Mouse (Mus musculus): ENCODE results near the gene Foxp1.

The Foxp1 gene

DNA sequence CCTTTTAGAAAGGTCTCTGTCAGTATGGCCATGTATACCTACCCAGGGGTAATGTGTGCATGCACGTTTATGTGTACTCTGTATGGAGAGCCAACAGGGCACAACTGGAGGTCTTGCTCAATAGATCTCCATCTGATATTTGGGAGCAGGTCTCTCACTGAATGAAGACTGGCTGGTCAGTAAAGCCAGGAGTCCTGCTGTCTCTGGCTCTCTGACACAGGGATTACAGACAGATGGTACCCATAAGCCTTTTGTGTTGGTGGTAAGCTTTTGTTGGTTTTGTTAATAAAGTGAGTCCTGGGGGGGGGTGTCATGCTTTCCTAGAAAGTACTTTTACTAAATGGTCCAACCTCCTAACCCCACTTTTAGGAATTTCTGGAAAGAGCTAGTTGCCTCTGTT, 245.3 kb downstream of the Foxp1 start:
- DNase-seq = no peak

DNA sequence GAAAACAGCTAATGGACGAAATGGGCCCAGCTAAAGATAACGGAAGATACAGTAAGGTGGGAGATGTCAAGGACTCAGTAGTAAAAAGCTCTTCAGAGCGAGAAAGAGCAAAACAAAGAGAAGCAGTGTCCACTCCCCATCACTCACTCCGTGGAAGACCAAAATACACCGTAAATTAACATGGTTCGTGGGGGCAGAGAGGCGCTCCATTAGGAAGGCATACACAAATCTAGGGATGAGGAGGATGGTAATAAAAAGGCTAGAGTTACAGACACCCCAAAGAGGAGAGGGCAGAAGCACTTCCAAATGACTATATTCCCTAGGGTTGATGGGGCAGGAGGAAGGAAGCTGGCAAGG, 246.2 kb downstream of the Foxp1 start:
- DNase-seq = no peak

DNA sequence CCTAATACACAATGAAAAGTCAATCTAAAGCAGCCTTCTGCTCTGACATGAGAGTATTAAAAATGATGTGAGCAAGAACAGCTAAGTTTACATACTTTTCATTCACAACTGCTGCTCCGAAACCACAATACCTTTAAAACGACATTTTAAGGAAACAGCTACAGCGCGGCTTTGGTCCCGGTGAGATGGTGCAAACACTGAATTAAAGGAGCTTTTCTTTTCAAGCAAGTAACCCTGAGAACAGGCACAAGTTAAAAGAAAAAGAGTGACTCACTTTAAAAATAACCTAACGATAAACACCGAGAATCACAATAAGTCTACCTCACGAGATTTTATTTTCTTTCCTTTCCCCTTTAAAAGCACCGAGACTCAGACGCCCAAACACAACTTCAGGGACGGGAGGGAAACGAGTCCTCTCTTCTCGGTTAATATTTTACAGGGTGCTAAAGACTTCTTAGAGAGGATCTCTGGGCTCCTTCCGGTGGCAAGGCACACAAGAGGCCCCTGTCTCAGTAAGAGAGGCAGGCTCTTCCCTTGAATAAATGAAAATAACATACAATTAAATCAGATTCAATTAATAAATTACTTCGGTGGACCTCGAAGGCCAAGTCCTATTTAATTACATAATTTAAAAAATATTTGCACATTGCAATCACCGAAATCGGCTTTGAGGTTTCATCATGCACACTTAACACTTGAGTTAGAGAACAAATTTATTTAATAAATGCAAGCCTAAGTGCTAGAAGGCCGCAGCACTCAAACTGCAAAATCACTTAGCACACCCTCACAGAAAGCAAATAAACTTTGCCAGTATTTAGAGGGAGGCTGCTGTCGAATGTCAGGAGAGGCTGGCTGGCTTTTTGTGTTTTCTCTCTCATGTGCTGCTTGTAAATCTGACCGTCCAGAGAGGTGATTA, 246.9 kb downstream of the Foxp1 start:
- DNase-seq = peak; percentile 44

DNA sequence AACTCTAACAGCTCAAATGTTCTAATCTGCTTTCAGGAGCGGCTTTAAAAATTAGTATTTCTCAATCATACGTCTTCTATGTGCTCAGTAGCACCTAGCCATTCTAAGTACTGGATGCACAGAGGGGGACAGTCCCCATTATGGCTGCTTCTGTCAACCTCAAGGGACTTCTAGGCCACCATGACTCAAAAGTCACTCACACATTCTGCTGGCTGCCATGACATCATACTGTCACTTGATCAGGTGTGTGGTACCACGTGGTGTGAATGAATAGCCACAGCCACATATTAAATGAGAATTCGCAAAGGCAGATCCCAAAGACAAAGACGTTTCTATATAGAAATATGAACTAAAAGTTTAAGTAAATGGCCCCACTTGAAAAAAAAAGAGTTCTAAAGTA, 247.9 kb downstream of the Foxp1 start:
- DNase-seq = no peak

DNA sequence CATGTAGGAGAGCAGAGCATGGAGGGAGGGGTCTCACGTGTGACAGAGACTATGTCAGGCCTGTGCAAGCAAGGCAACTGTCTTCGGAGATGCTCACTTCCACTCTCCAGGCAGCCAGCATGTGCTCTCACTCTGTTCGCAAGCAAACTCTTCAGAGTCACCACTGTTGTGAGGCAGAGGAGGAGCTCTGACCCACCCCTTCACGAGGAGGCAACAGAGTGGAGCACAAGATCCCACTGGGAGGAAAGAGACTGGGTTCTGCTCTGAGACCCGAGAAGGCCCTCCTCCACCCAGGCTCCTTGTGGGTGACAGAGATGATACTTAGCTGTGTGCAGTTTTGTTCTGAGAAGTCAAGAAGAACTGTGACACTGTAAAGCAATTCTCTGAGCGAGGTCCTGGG, 248.3 kb downstream of the Foxp1 start:
- DNase-seq = no peak

DNA sequence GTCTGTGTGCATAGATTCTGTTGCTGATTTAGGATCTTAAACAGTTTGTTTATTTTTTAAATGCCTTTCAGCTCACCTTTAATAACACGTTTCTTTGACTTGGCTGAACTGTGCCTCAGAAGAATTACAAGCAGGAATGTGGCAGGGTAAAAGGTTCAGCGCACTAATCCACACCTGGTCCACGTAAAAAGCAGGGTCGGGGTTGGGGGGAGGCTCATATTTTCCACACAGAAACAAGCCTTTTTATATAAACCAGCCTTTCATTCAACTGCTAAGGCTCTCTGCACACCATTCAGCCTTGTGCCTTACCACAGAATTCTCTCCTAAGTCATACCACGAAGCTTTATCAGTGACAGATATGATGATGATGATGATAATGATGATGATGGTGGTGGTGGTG, 249.3 kb downstream of the Foxp1 start:
- DNase-seq = no peak

DNA sequence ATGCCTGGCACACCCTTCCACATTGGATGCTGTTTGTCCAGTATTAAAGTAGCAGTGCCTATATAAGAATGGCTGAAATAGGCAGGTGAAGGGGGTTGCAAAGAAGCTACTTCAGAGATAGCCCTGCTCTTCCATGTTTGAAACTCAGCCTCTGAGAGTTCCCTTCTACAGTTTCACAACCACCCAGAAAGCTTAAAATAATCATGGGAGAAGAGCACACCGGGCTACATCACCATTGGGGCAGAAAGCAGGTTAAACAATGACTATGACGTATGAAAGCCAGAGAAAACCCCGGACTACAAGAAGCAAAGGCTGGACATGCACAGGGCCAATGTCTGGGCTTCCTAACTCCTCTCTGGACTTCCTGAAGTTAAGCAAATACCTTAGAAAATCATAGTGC, 250.3 kb downstream of the Foxp1 start:
- DNase-seq = no peak

DNA sequence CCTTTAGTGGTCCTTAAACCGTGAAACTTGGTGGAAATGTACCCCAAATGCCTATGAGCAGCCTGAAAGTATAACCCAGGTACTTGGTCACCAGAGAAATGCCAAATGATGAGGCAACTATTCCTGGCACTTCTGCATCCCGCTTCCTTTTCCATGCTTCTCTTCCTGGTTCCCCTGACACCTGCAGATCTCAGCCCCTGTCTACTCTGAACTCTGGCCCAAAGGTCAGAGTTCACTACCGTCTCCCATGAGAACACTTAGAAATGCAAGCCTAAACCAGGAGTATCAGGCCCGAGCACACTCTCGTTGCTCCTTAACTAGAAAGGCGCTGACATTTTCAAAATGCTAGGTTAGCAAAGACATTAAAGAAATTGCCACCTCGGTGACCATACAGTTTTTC, 250.8 kb downstream of the Foxp1 start:
- no peak for DNase-seq

DNA sequence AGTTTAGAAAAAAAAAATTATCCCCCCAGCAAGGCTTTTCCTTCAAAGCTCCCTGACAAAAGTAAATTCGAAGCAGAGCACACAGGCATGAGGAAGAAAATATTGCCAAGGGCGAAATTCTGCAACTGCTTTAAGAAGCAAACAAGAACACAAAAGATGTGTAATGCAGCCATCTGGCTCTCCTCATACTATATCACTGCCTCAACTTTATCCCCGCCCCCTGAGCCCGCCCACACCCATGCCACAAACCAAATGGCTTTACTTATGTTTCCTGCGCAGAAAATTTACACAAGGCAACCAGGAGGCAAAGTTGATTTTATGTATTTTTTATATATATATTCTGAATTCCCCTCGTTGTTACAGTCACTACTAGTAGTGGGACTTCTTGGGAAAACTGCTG, 252.6 kb downstream of the Foxp1 start:
- peak; percentile 67 for DNase-seq

DNA sequence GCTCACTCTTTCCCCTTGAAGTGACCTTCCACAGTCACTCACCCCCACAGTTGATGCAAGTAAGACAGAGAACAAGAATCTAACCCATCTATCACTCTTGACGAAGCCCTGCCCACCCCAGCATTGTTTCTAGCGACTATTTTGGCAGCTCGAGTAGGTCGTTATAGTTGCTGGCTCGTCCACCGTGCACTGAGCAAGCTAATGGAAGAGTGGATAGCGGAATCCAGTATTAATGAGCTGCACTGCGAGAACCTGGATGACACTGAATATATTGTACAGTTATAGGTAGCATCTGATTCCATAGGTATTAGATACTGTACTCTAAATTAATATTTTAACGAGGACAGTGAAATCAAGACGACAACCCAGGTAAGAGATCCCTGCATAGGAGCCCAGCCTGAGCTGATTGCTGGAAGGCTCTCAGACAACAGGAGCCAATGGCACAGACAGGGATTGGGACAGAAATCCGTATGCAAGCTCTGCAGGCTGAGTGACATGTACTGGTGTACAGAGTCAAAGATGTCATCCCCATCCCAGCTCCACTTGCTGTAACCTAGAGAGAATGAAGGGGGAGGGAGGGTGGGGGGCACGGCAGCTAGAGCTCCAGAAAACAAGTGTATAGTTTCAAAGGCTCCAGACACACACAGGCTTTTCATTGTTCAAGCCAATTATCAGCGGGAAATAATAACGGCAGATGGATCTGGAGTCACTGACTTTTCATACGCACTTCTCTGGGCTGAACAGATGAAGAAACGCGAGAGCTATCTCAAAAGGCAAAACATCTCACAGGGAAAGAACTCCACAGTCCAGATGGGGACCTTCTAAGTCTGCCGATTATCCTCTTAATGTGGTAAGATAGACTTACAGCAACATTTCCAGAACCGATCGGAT, 254.1 kb downstream of the Foxp1 start:
- no peak for DNase-seq

DNA sequence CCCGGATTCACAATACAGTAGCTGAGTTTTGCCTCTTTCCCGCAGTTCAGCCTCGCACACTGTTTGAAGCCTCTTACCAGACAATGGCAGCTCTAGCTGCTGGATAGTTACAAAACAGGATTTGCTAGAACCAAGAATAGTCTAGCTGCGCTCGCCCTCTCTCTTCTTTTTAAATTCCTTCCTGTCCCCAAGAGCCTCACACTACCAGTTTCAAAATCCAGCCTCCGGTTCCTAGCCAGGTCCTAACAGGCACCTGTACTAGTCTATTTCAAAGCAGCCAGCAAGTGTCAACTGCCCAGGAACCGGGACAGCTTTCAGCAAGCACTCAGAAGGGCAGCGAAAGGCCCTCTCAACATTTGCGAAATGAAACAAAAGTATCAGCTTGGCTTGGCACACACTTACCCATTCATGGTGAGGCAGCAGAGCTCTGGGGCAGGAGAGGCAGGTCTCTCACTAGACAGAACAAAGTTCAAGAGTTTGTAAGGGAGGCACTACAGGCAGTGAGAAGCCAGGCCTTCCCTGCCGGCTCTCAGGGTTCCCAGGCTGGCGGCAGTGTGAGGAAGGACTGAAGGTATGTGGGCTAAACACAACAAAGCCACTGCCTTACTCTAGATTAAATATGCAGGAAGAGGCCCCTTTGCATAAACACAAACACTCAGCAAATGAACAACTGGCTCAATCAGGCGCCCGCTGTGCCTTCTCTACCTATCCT, 256.4 kb downstream of the Foxp1 start:
- DNase-seq = peak; percentile 50

DNA sequence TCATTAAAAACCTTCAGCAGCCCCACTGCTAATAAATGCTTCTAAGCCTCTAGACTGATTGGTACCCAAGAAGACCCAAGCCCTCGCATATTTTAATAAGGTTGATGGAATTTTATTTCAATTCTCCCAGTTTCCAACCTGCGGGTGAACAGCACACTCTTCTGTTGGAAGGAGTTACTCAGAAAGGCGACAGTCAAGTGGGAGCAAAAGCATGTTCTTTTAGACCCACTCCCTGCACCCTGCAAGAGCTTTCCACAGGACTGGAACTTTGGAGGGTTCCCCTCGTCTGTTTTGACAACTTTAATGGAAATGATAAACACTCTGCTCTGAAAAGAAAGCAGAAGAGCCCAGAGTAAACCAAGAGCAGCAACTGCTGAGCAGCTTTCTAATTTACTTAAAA, 257.3 kb downstream of the Foxp1 start:
- DNase-seq = no peak

DNA sequence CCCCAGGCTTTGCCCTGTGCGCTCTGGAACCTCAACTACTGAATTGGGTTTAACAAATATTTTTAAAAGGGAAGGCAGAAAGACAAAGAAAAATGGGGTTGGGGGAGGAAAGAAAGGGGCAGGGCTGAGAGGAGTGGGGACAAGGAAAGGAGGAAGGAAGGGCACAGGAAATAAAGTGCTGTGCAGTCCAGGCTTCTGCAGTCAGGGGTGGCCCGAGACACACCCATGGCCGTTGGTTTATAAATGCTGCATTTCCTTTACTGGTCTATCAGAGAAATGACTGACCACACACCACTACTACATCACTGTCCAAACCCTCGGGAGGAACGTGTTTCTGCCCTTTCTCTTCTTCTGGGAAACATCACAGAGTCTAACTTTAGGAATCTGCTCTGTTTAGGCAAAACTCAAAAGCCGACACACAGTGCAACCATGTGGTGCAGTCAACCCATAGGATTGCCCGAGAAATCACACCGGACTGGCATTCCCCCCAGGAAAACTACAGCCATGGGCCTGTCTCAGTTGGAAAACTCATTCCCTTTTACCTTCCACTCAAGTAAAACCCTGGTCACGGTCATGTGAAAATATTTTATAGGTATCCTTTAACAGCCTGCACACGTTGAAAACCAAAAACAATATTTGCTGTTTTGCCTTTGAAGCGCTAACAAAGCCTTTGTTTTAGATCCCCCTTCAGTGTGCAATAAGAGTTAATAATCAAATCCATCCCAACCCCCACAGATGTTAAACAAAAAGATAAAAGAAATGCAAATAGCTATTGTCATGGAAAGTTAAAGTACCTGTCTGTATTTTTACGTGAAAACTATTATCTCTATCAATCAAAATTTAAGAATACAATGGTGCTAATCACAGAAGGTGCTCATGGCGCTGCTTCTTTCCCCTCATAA, 258.1 kb downstream of the Foxp1 start:
- no peak for DNase-seq

DNA sequence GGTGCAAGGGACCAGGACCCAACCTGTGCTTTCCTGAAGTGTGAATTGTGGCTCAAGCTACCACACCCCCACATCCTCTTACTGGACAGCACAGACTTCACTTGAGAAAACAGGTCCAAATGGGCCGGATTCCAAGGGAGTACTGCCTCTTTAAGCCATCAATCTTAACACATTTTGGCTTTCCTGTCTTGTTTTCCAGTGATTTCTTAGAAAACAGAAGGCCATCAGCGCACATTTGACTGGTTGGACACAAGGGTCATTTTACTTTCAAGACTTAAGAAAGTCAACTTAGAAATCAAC, 258.7 kb downstream of the Foxp1 start:
- no peak for DNase-seq

DNA sequence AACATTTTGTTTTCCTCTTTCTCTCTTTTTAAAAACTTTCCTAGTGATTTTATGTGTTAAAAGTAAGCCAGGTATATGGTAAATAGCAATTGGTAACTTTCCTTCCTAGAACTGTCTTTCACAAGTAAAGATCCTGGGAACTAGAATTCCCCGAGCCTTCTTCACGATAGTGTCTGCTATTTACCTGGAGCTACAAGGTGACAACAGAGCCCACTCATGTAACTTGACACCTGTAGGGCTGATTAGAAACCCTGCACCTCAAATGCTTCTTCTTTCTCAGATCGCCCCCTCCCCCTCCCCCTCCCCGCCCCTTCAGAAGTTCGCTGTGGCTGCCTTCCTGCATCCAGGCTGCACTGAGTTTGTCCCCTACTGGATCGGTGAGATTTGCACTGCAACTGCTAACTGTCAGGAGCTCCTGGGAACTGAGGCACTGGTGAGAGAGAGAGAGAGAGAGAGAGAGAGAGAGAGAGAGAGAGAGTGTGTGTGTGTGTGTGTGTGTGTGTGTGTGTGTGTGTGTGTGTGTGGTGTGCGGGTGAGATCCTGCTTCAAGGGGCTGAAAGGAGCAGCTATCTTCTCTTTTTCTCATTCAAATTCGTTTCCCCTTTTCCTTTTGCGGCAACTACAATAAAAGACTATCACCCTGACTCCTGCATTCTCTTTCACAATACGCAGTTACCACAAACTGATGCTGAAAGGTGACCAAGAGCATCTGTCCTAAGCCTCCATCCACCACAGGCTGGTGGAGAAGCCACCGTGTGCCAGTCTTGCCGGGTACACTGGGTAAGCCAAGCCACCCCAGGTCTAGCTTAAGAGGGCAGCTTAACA, 259.2 kb downstream of the Foxp1 start:
- peak; percentile 37 for DNase-seq

DNA sequence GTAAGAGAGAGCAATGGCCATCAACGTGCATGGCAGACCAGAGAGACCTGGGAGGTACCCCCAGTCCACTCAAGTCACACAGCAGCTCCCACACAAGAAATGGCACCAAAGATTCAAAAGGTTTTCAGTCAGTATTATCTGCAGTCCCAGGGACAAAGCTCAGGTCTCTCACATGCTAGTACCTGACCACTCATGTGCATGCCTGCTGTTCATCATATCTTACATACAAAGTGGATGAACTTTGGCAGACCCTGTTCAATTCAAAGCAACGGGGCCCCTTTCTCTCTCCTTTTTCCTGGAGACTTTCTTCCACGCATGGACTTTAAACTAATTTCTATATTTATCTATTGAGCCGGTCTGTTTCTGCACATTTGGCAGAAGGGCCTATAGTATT, 260.8 kb downstream of the Foxp1 start:
- DNase-seq = no peak

DNA sequence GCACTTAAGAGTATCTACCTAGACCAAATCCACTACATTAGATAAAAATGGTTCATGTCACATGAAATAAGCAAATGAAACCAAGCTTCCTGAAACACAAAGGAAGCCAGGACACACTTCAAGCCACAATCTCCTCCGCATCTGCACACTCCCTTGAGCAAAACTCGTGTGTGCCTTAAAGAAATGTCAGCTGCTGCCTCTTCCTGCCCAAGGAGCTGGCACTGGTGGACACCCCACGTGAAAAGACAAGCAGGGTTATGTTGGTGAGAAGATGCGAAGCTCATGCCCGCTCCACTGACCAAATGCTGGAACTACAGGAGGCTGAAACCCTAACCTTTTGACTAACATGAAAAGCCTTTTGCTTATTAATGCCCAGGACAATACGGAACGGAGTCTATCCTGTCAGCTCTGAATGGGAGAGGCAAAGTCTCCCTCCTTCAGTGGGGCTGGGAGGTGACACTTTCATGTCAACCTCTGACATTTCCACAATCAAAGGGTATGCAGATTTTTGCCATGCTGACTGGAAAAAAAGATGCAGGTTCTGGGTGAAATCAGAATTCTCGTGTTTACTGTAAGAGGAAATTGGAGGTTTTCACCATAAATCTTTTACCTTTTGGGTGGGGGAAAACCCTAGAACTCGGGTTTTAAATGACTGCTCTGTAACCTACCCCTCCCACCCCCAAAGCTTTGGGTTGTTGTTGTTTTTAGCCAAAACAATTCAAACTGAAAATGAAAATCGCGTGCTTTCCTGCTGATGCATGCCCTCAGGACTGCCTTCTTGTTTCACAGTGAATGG, 261.4 kb downstream of the Foxp1 start:
- peak; percentile 47 for DNase-seq

DNA sequence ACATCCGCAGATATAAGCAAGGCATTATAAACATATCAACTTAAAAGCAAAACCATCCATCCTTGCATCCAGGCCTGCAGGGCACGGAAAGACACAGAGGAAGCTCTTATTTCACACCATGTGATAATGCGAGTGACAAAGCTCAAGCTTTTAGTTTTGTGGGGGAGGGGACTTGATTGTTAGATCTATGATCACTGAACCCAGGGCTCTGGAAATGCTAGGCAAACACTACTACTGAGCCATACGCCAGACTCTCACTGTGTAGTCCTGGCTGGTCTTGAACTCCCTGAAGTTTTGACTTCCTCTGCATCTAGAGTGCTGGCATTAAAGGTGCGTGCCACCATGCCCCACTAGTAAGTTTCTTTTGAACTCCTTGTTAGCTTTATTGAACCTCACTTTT, 264.2 kb downstream of the Foxp1 start:
- DNase-seq = no peak

DNA sequence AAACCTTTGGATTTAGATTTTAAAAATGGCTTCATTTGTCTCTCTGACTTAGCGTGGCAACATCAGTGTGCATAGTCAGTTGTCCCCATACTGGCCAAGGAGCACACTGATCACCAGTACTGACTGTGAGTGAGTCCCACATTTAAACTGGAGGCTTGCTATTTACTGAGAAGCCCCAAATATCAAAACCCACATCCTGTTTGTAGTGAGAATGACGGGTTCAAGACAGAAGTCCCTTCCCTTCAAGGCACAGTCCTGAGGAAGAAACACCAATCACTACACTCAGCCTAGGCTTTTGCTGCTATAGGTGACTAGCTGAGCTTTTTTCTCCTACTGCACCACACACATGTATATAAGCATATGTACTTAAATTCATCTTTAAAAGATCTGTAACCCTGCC, 264.8 kb downstream of the Foxp1 start:
- DNase-seq = no peak

DNA sequence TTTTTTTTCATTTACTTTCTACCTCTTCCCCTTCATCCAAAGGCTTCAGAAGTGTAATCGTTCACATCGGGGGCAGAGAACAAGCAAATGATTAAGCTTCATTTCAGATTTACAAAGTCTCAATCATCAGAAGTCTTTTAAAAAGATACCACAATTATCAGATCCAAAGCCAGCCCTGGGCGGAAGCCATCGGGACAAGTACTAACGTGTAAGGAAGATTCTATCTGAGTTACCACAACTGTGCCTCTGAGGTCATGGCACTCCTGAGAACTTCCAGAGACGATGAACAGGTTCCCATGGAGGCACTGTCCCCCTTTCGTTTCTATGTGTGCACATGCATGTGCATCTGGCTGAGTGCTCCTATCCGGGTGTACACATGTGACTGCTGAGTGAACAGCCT, 269.2 kb downstream of the Foxp1 start:
- DNase-seq = no peak

DNA sequence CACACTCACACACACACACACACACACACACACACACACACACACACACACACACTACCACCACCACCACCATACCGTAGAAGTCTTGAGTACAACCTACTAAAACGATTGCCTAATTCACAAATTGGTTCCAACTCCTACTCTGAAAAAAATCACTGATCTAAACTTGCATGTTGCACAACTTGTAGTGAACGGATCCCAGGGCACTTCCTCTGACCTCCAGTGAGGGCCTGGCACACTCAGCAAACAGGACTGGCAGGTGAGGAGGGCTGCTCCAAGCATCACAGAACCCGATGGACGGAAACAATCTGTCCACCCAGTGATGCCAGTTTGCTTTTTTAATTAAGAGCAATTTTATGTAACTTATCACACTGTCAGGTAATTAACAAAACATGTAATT, 269.7 kb downstream of the Foxp1 start:
- no peak for DNase-seq
